14 mouse cellular contexts compared by ENCODE assay signal in genomic region chr16:75855402-75855801, GRCm38 (mm10).
DNase-seq lines count a peak whose midpoint lies in the region; ATAC-seq and TF ChIP-seq lines count a peak whose summit lies in the region.
"Had no signal": no experiment of that assay in that cellular context is flagged by ENCODE, and none has a peak within 500 bp of the region (broad histone marks: within the 10 kb centered on the region; RNA-seq: fewer than 3 reads in every experiment).

No protein-coding gene starts in this region.

- H3K4me3 ChIP-seq in liver, adult 2 months (ENCODE audit: insufficient read depth, low read depth, low read length), result no peak overlapping the region
- H3K4me3 ChIP-seq in liver, embryonic 11.5 days (ENCODE audit: low read depth, low read length), result no peak overlapping the region
- no peak overlapping the region for H3K4me3 ChIP-seq in midbrain, postnatal 0 days (ENCODE audit: low read depth, low read length)
- H3K4me3 ChIP-seq: neural tube, embryonic 12.5 days had no signal

- H3K27ac ChIP-seq in liver, adult 2 months (replicated peaks; ENCODE audit: insufficient read depth, low read depth, low read length), result no peak overlapping the region
- no peak overlapping the region for H3K27ac ChIP-seq in liver, embryonic 11.5 days (ENCODE audit: low read depth, low read length)
- no peak overlapping the region for H3K27ac ChIP-seq in midbrain, postnatal 0 days (ENCODE audit: low read depth, low read length)
- H3K27ac ChIP-seq: kidney, postnatal 0 days; neural tube, embryonic 12.5 days had no signal

- no peak for TF ChIP-seq POLR2A in liver, adult 2 months (IDR thresholded peaks at IDR 0.05; ENCODE audit: extremely low read depth, insufficient read depth, low read length)

- 72% methylated on average over 7 of the region's 7 CpGs for WGBS in liver, adult 2 months
- WGBS in liver, embryonic 11.5 days, result 65% methylated on average over 7 of the region's 7 CpGs
- 92% methylated on average over 7 of the region's 7 CpGs for WGBS in midbrain, postnatal 0 days

- no peaks in the 10 kb centered on the region for H3K9me3 ChIP-seq in liver, embryonic 11.5 days (ENCODE audit: control insufficient read depth, low read length)
- H3K9me3 ChIP-seq in midbrain, postnatal 0 days (ENCODE audit: low read length), result no peaks in the 10 kb centered on the region
- H3K9me3 ChIP-seq: neural tube, embryonic 12.5 days had no signal

- H3K4me1 ChIP-seq in liver, adult 2 months (ENCODE audit: control insufficient read depth, insufficient read depth, low read length), result no peaks in the 10 kb centered on the region
- H3K4me1 ChIP-seq in liver, embryonic 11.5 days (replicated peaks; ENCODE audit: control insufficient read depth, insufficient read depth, low read length), result no peaks in the 10 kb centered on the region
- H3K4me1 ChIP-seq in midbrain, postnatal 0 days (ENCODE audit: insufficient read depth, low read length), result no peaks in the 10 kb centered on the region
- H3K4me1 ChIP-seq: neural tube, embryonic 12.5 days had no signal

- H3K27me3 ChIP-seq in liver, adult 2 months (ENCODE audit: control insufficient read depth, insufficient read depth, low read length), result no peaks in the 10 kb centered on the region
- H3K27me3 ChIP-seq in liver, embryonic 11.5 days (replicated peaks; ENCODE audit: control insufficient read depth, insufficient read depth, low read length), result no peaks in the 10 kb centered on the region
- no peaks in the 10 kb centered on the region for H3K27me3 ChIP-seq in midbrain, postnatal 0 days (ENCODE audit: insufficient read depth, low read length)
- H3K27me3 ChIP-seq: neural tube, embryonic 12.5 days had no signal

- no peak for TF ChIP-seq CTCF in liver, adult 2 months (IDR thresholded peaks at IDR 0.05; ENCODE audit: low read depth, low read length)
- TF ChIP-seq CTCF in midbrain, postnatal 0 days (IDR thresholded peaks at IDR 0.05), result no peak

- no peak overlapping the region for H3K9ac ChIP-seq in liver, adult 2 months (ENCODE audit: low read depth, low read length)
- no peak overlapping the region for H3K9ac ChIP-seq in liver, embryonic 11.5 days (ENCODE audit: low read depth, low read length)
- no peak overlapping the region for H3K9ac ChIP-seq in midbrain, postnatal 0 days (replicated peaks; ENCODE audit: low read length, poor library complexity, severe bottlenecking)
- H3K9ac ChIP-seq: neural tube, embryonic 12.5 days had no signal

- DNase-seq in liver, adult 2 months (ENCODE audit: extremely low read depth, low read depth, low spot score), result peak; percentile 42
- DNase-seq in liver, embryonic 11.5 days (ENCODE audit: low spot score), result no peak
- no peak for DNase-seq in midbrain, postnatal 0 days (ENCODE audit: low spot score)
- DNase-seq in cerebellum, adult 9-10 months, result no peak
- DNase-seq in kidney, adult 8-10 months, result no peak
- DNase-seq: cerebellum, adult 2 months; gastrocnemius, postnatal 36 days; right cerebral cortex, adult 18-20 months had no signal

- H3K79me2 ChIP-seq in liver, adult 2 months (ENCODE audit: control insufficient read depth, insufficient read depth, low read length), result no peaks in the 10 kb centered on the region

- H3K4me2 ChIP-seq in liver, embryonic 11.5 days, result no peak overlapping the region
- no peak overlapping the region for H3K4me2 ChIP-seq in midbrain, postnatal 0 days (ENCODE audit: low read depth, low read length, poor library complexity, severe bottlenecking)
- H3K4me2 ChIP-seq: neural tube, embryonic 12.5 days had no signal

- H3K36me3 ChIP-seq in liver, adult 2 months (ENCODE audit: control insufficient read depth, insufficient read depth, low read length), result no peaks in the 10 kb centered on the region
- no peaks in the 10 kb centered on the region for H3K36me3 ChIP-seq in liver, embryonic 11.5 days (ENCODE audit: control insufficient read depth, insufficient read depth, low read length)
- H3K36me3 ChIP-seq in midbrain, postnatal 0 days (ENCODE audit: insufficient read depth, low read length), result no peaks in the 10 kb centered on the region
- H3K36me3 ChIP-seq: neural tube, embryonic 12.5 days had no signal

- ATAC-seq in liver, embryonic 11.5 days (replicated peaks; ENCODE audit: low FRiP score), result no peak; the same call in 1 of the 2 replicates
- peak; percentile 86 for ATAC-seq in CD4-positive, CD25-positive, alpha-beta regulatory T cell, adult 4 months
- peak; percentile 90 for ATAC-seq in inflammation-experienced regulatory T-cells, adult 6 months
- peak; percentile 87 for ATAC-seq in monocyte, adult 5-6 weeks (replicated peaks; ENCODE audit: insufficient number of reproducible peaks, low FRiP score, low TSS enrichment, poor library complexity, severe bottlenecking)
- no peak for ATAC-seq in midbrain, postnatal 0 days (ENCODE audit: low FRiP score)
- ATAC-seq: hindbrain, embryonic 16.5 days had no signal

Comparison
In these comparisons a context has a peak if more than half of its experiments do, and no peak if none do; other contexts are left out.
1. ATAC-seq: peak in CD4-positive, CD25-positive, alpha-beta regulatory T cell, adult 4 months (single experiment), inflammation-experienced regulatory T-cells, adult 6 months (single experiment) and monocyte, adult 5-6 weeks (single experiment); none in liver, embryonic 11.5 days (single experiment) and midbrain, postnatal 0 days (single experiment).